Mouse (Mus musculus) adrenal gland, postnatal 4 days (tissue): ENCODE data around the gene Upk3bl. TPM values are rescaled to one million over a fixed set of nuclear protein-coding genes. Genes with fewer than 3 reads are reported as not detected.

ENCODE experiments used
- DNase-seq, 2 experiments: peaks; one replicate each; pipeline ENCODE4 v3.0.0; 2021 to 2022; ENCODE audit warnings: low spot score in 2 of 2, mixed read lengths in 2 of 2
- long read RNA-seq, 2 experiments: library from polyadenylated mRNA; stranded (forward); transcript quantifications; one replicate each; pipeline ENCODE4 v2.0.0; 2021
- total RNA-seq, 2 experiments: library from RNA; stranded (reverse); gene quantifications; 2 replicates each; pipeline ENCODE4 v1.2.3; 2021

Gene Upk3bl
- under 1 TPM in 1 of 2 experiments, not detected in 1; 0.78 TPM for total RNA-seq
- long read RNA-seq, experiment 1 = 0 reads
- long read RNA-seq, experiment 2, partial matches to known transcripts = 0 of 1 reads
- long read RNA-seq, experiment 2, other reads (novel, unspliced or antisense) = 1 of 1 reads

GRCm38 (mm10) chr5:136054301-136055077 lies at the start of gene Upk3bl:
Upk3bl (plus strand) TSS chr5:136054492.
- no peak for DNase-seq

- DNase-seq = no peak
Observed at GRCm38 (mm10) chr5:136004537-136004936, 49.8 kb upstream of the Upk3bl start.

GRCm38 (mm10) chr5:136007745-136008144 lies 46.5 kb upstream of the Upk3bl start:
- DNase-seq = no peak

- DNase-seq = no peak
Observed at GRCm38 (mm10) chr5:136014877-136015276, 39.4 kb upstream of the Upk3bl start.

GRCm38 (mm10) chr5:136015586-136015985 lies 38.7 kb upstream of the Upk3bl start:
- no peak for DNase-seq

- DNase-seq = peak in 1 of 2 experiments; percentile 25
Observed at GRCm38 (mm10) chr5:136016014-136016876, 38.0 kb upstream of the Upk3bl start.

- DNase-seq = no peak
Observed at GRCm38 (mm10) chr5:136017262-136017661, 37.0 kb upstream of the Upk3bl start.

GRCm38 (mm10) chr5:136018726-136019125 lies 35.6 kb upstream of the Upk3bl start:
- DNase-seq = no peak

- DNase-seq = no peak
Observed at GRCm38 (mm10) chr5:136019907-136020306, 34.4 kb upstream of the Upk3bl start.

- no peak for DNase-seq
Observed at GRCm38 (mm10) chr5:136025712-136026111, 28.6 kb upstream of the Upk3bl start.

- DNase-seq = no peak
Observed at GRCm38 (mm10) chr5:136026859-136027258, 27.4 kb upstream of the Upk3bl start.

GRCm38 (mm10) chr5:136027612-136028311 lies 26.5 kb upstream of the Upk3bl start:
- DNase-seq = no peak

- DNase-seq = no peak
Observed at GRCm38 (mm10) chr5:136034868-136035267, 19.4 kb upstream of the Upk3bl start.

GRCm38 (mm10) chr5:136035285-136035684 lies 19.0 kb upstream of the Upk3bl start:
- DNase-seq = no peak

GRCm38 (mm10) chr5:136036667-136037066 lies 17.6 kb upstream of the Upk3bl start:
- DNase-seq = no peak

GRCm38 (mm10) chr5:136038258-136039214 lies 15.8 kb upstream of the Upk3bl start, which contains the start of gene Upk3b:
Upk3b (plus strand) TSS chr5:136038496.
- no peak for DNase-seq

- no peak for DNase-seq
Observed at GRCm38 (mm10) chr5:136040210-136040609, 14.1 kb upstream of the Upk3bl start.

- no peak for DNase-seq
Observed at GRCm38 (mm10) chr5:136041260-136041659, 13.0 kb upstream of the Upk3bl start.

GRCm38 (mm10) chr5:136041666-136042065 lies 12.6 kb upstream of the Upk3bl start:
- DNase-seq = no peak

GRCm38 (mm10) chr5:136044865-136045264 lies 9.4 kb upstream of the Upk3bl start:
- DNase-seq = no peak
